Mouse (Mus musculus): ENCODE results near the gene Ubash3a. TPM values are rescaled to one million over a fixed set of nuclear protein-coding genes. Genes with fewer than 3 reads are reported as not detected.

The Ubash3a gene
- polyA plus RNA-seq, 1 experiment from 2014 or later, result 0.38 TPM

- no peak overlapping the region for H3K27ac ChIP-seq (ENCODE audit: low read length)
- no peaks in the 10 kb centered on the region for H3K9me3 ChIP-seq (ENCODE audit: control insufficient read depth, low read length)
- H3K4me2 ChIP-seq (ENCODE audit: low read depth, low read length), result no peak overlapping the region
- WGBS, result 76% methylated on average over 7 of the region's 7 CpGs
- H3K4me1 ChIP-seq (ENCODE audit: control insufficient read depth, insufficient read depth, low read length), result no peaks in the 10 kb centered on the region
- H3K27me3 ChIP-seq (replicated peaks; ENCODE audit: control insufficient read depth, insufficient read depth, low read length), result no peaks in the 10 kb centered on the region
- H3K4me3 ChIP-seq (ENCODE audit: low read length), result no peak overlapping the region
- H3K9ac ChIP-seq (ENCODE audit: low read depth, low read length), result no peak overlapping the region
- H3K36me3 ChIP-seq (ENCODE audit: control insufficient read depth, insufficient read depth, low read length), result no peaks in the 10 kb centered on the region
- ATAC-seq, result no peak
These were observed 19.3 kb downstream of the Ubash3a start for GRCm38 (mm10) chr17:31226931-31227330.

- H3K27ac ChIP-seq (ENCODE audit: low read length), result no peak overlapping the region
- no peaks in the 10 kb centered on the region for H3K4me1 ChIP-seq (ENCODE audit: control insufficient read depth, insufficient read depth, low read length)
- ATAC-seq, result no peak
- H3K36me3 ChIP-seq (ENCODE audit: control insufficient read depth, insufficient read depth, low read length), result no peaks in the 10 kb centered on the region
- WGBS, result 58% methylated on average over 6 of the region's 6 CpGs
- no peaks in the 10 kb centered on the region for H3K27me3 ChIP-seq (replicated peaks; ENCODE audit: control insufficient read depth, insufficient read depth, low read length)
- H3K9me3 ChIP-seq (ENCODE audit: control insufficient read depth, low read length), result no peaks in the 10 kb centered on the region
- no peak overlapping the region for H3K4me2 ChIP-seq (ENCODE audit: low read depth, low read length)
- H3K4me3 ChIP-seq (ENCODE audit: low read length), result no peak overlapping the region
- no peak overlapping the region for H3K9ac ChIP-seq (ENCODE audit: low read depth, low read length)
These were observed 24.1 kb downstream of the Ubash3a start for GRCm38 (mm10) chr17:31231780-31232179.

GRCm38 (mm10) chr17:31232251-31233010, 24.8 kb downstream of the Ubash3a start:
- no peak overlapping the region for H3K27ac ChIP-seq (ENCODE audit: low read length)
- WGBS, result 57% methylated on average over 8 of the region's 8 CpGs
- H3K9ac ChIP-seq (ENCODE audit: low read depth, low read length), result no peak overlapping the region
- no peak overlapping the region for H3K4me3 ChIP-seq (ENCODE audit: low read length)
- no peaks in the 10 kb centered on the region for H3K9me3 ChIP-seq (ENCODE audit: control insufficient read depth, low read length)
- no peaks in the 10 kb centered on the region for H3K27me3 ChIP-seq (replicated peaks; ENCODE audit: control insufficient read depth, insufficient read depth, low read length)
- ATAC-seq, result no peak
- H3K36me3 ChIP-seq (ENCODE audit: control insufficient read depth, insufficient read depth, low read length), result no peaks in the 10 kb centered on the region
- H3K4me1 ChIP-seq (ENCODE audit: control insufficient read depth, insufficient read depth, low read length), result no peaks in the 10 kb centered on the region
- no peak overlapping the region for H3K4me2 ChIP-seq (ENCODE audit: low read depth, low read length)

- H3K27me3 ChIP-seq (replicated peaks; ENCODE audit: control insufficient read depth, insufficient read depth, low read length), result no peaks in the 10 kb centered on the region
- H3K36me3 ChIP-seq (ENCODE audit: control insufficient read depth, insufficient read depth, low read length), result no peaks in the 10 kb centered on the region
- H3K4me3 ChIP-seq (ENCODE audit: low read length), result no peak overlapping the region
- no peak overlapping the region for H3K9ac ChIP-seq (ENCODE audit: low read depth, low read length)
- no peaks in the 10 kb centered on the region for H3K4me1 ChIP-seq (ENCODE audit: control insufficient read depth, insufficient read depth, low read length)
- no peak overlapping the region for H3K27ac ChIP-seq (ENCODE audit: low read length)
- ATAC-seq, result no peak
- H3K4me2 ChIP-seq (ENCODE audit: low read depth, low read length), result no peak overlapping the region
- no peaks in the 10 kb centered on the region for H3K9me3 ChIP-seq (ENCODE audit: control insufficient read depth, low read length)
- WGBS, result 90% methylated on average over 1 of the region's 1 CpGs
These were observed 28.2 kb downstream of the Ubash3a start for GRCm38 (mm10) chr17:31235915-31236314.

GRCm38 (mm10) chr17:31238234-31239020, 30.8 kb downstream of the Ubash3a start:
- Histone ChIP-seq H3K4me3 (ENCODE audit: low read length) (no peak overlapping the region), H3K27ac (ENCODE audit: low read length) (no peak overlapping the region), H3K4me2 (ENCODE audit: low read depth, low read length) (no peak overlapping the region), H3K9me3 (ENCODE audit: control insufficient read depth, low read length) (no peaks in the 10 kb centered on the region; the same call in 1 of the 2 replicates), H3K27me3 (replicated peaks; ENCODE audit: control insufficient read depth, insufficient read depth, low read length) (no peaks in the 10 kb centered on the region), H3K36me3 (ENCODE audit: control insufficient read depth, insufficient read depth, low read length) (no peaks in the 10 kb centered on the region), H3K9ac (ENCODE audit: low read depth, low read length) (no peak overlapping the region), H3K4me1 (ENCODE audit: control insufficient read depth, insufficient read depth, low read length) (no peaks in the 10 kb centered on the region)
- WGBS, result 74% methylated on average over 7 of the region's 7 CpGs
- no peak for ATAC-seq

- Histone ChIP-seq H3K4me1 (ENCODE audit: control insufficient read depth, insufficient read depth, low read length) (no peaks in the 10 kb centered on the region), H3K27ac (ENCODE audit: low read length) (no peak overlapping the region), H3K9me3 (ENCODE audit: control insufficient read depth, low read length) (no peaks in the 10 kb centered on the region; the same call in 1 of the 2 replicates), H3K36me3 (ENCODE audit: control insufficient read depth, insufficient read depth, low read length) (no peaks in the 10 kb centered on the region), H3K27me3 (replicated peaks; ENCODE audit: control insufficient read depth, insufficient read depth, low read length) (no peaks in the 10 kb centered on the region), H3K9ac (ENCODE audit: low read depth, low read length) (no peak overlapping the region), H3K4me2 (ENCODE audit: low read depth, low read length) (no peak overlapping the region), H3K4me3 (ENCODE audit: low read length) (no peak overlapping the region)
- ATAC-seq, result no peak
- 79% methylated on average over 8 of the region's 8 CpGs for WGBS
These were observed 33.5 kb downstream of the Ubash3a start for GRCm38 (mm10) chr17:31241156-31241555.

GRCm38 (mm10) chr17:31242764-31243163, 35.1 kb downstream of the Ubash3a start:
- Histone ChIP-seq H3K9me3 (ENCODE audit: control insufficient read depth, low read length) (no peaks in the 10 kb centered on the region; the same call in 1 of the 2 replicates), H3K27me3 (replicated peaks; ENCODE audit: control insufficient read depth, insufficient read depth, low read length) (no peaks in the 10 kb centered on the region), H3K27ac (ENCODE audit: low read length) (no peak overlapping the region), H3K9ac (ENCODE audit: low read depth, low read length) (no peak overlapping the region), H3K4me1 (ENCODE audit: control insufficient read depth, insufficient read depth, low read length) (no peaks in the 10 kb centered on the region), H3K4me3 (ENCODE audit: low read length) (no peak overlapping the region), H3K36me3 (ENCODE audit: control insufficient read depth, insufficient read depth, low read length) (no peaks in the 10 kb centered on the region), H3K4me2 (ENCODE audit: low read depth, low read length) (no peak overlapping the region)
- 0% methylated on average over 1 of the region's 1 CpGs for WGBS
- no peak for ATAC-seq

- no peak overlapping the region for H3K4me3 ChIP-seq (ENCODE audit: low read length)
- no peaks in the 10 kb centered on the region; the same call in 1 of the 2 replicates for H3K9me3 ChIP-seq (ENCODE audit: control insufficient read depth, low read length)
- H3K9ac ChIP-seq (ENCODE audit: low read depth, low read length), result no peak overlapping the region
- H3K4me1 ChIP-seq (ENCODE audit: control insufficient read depth, insufficient read depth, low read length), result no peaks in the 10 kb centered on the region
- no peaks in the 10 kb centered on the region for H3K36me3 ChIP-seq (ENCODE audit: control insufficient read depth, insufficient read depth, low read length)
- H3K4me2 ChIP-seq (ENCODE audit: low read depth, low read length), result no peak overlapping the region
- 75% methylated on average over 5 of the region's 5 CpGs for WGBS
- ATAC-seq, result no peak
- no peaks in the 10 kb centered on the region for H3K27me3 ChIP-seq (replicated peaks; ENCODE audit: control insufficient read depth, insufficient read depth, low read length)
- no peak overlapping the region for H3K27ac ChIP-seq (ENCODE audit: low read length)
These were observed 37.6 kb downstream of the Ubash3a start for GRCm38 (mm10) chr17:31245321-31245720.

- Histone ChIP-seq H3K4me2 (ENCODE audit: low read depth, low read length) (no peak overlapping the region), H3K36me3 (ENCODE audit: control insufficient read depth, insufficient read depth, low read length) (no peaks in the 10 kb centered on the region), H3K27ac (ENCODE audit: low read length) (no peak overlapping the region), H3K9ac (ENCODE audit: low read depth, low read length) (no peak overlapping the region), H3K4me3 (ENCODE audit: low read length) (no peak overlapping the region), H3K9me3 (ENCODE audit: control insufficient read depth, low read length) (no peaks in the 10 kb centered on the region; the same call in 1 of the 2 replicates), H3K4me1 (ENCODE audit: control insufficient read depth, insufficient read depth, low read length) (no peaks in the 10 kb centered on the region), H3K27me3 (replicated peaks; ENCODE audit: control insufficient read depth, insufficient read depth, low read length) (no peaks in the 10 kb centered on the region)
- WGBS, result 23% methylated on average over 5 of the region's 5 CpGs
- ATAC-seq, result no peak; the same call in 1 of the 2 replicates
These were observed 39.5 kb downstream of the Ubash3a start for GRCm38 (mm10) chr17:31247144-31247543.
